Mouse (Mus musculus) ES-Bruce4 (cell line): Measurements from ENCODE around the gene Sqor. TPM values are rescaled to one million over a fixed set of nuclear protein-coding genes. Genes with fewer than 3 reads are reported as not detected.

ENCODE experiments used
- H3K27ac ChIP-seq: 2 replicates; pipeline ENCODE4 v1.5.1; 2012; ENCODE audit warnings: low read length, inconsistent platforms; ENCODE audit not compliant: insufficient read depth
- H3K27me3 ChIP-seq: 2 replicates; pipeline ENCODE4 v1.6.1; 2012; ENCODE audit warnings: mild to moderate bottlenecking, low read length, inconsistent platforms; ENCODE audit not compliant: control insufficient read depth, poor library complexity, insufficient read depth, severe bottlenecking
- H3K36me3 ChIP-seq: 2 replicates; pipeline ENCODE4 v1.6.1; 2012; ENCODE audit warnings: inconsistent platforms, mild to moderate bottlenecking, low read length, moderate library complexity; ENCODE audit not compliant: control insufficient read depth, poor library complexity, insufficient read depth, severe bottlenecking
- H3K4me1 ChIP-seq: one replicate; pipeline ENCODE4 v1.8.1; 2011; ENCODE audit warnings: low read length; ENCODE audit not compliant: control insufficient read depth, insufficient read depth
- H3K4me3 ChIP-seq: 2 replicates; pipeline ENCODE4 v1.5.1; 2011; ENCODE audit warnings: low read depth, mild to moderate bottlenecking, low read length
- H3K9ac ChIP-seq: 2 replicates; pipeline ENCODE4 v1.6.1; 2012; ENCODE audit warnings: low read depth, mild to moderate bottlenecking, inconsistent platforms; ENCODE audit not compliant: poor library complexity, severe bottlenecking
- H3K9me3 ChIP-seq: replicated peaks from 2 replicates; pipeline ENCODE4 v1.6.1; 2012; ENCODE audit warnings: mild to moderate bottlenecking, low read length, inconsistent platforms; ENCODE audit not compliant: control insufficient read depth, poor library complexity, insufficient read depth, severe bottlenecking
- CTCF ChIP-seq: IDR thresholded peaks from one replicate; pipeline ENCODE4 v1.8.1; 2011; ENCODE audit warnings: low read depth, low read length
- EP300 ChIP-seq: IDR thresholded peaks from 2 replicates; pipeline ENCODE4 v1.6.1; 2011; ENCODE audit warnings: low read depth, low read length; ENCODE audit not compliant: insufficient read depth
- POLR2A ChIP-seq: IDR thresholded peaks from one replicate; pipeline ENCODE4 v1.8.1; 2011; ENCODE audit warnings: low read length; ENCODE audit not compliant: insufficient read depth
- polyA plus RNA-seq: library from polyadenylated mRNA; stranded (reverse); fragments of >200 nt; gene quantifications from 2 replicates; pipeline ENCODE4 v1.2.4, GENCODE M21; 2011; ENCODE audit warnings: low read depth; ENCODE audit not compliant: missing spikeins, insufficient read depth, insufficient read length

Sqor gene
- polyA plus RNA-seq = 0.97 and 2.6 TPM in 2 replicates

GRCm38 (mm10) chr2:122765071-122765793 is at the start of gene Sqor:
Gene Sqor (plus strand): TSS chr2:122765237.
- Histone ChIP-seq H3K4me3 (peak within 1 kb of the TSS; percentile 44), H3K9me3 (no peaks in the 10 kb centered on the region), H3K27me3 (no peaks in the 10 kb centered on the region), H3K4me1 (no peaks in the 10 kb centered on the region), H3K36me3 (no peaks in the 10 kb centered on the region), H3K27ac (no peak within 1 kb of the TSS), H3K9ac (no peak within 1 kb of the TSS)
- TF ChIP-seq CTCF = no peak
- TF ChIP-seq POLR2A = no peak
- no peak for TF ChIP-seq EP300

GRCm38 (mm10) chr2:122716301-122716842 is 48.7 kb upstream of the Sqor start:
- Histone ChIP-seq H3K4me1 (no peaks in the 10 kb centered on the region), H3K27me3 (no peaks in the 10 kb centered on the region), H3K9ac (no peak overlapping the region), H3K36me3 (no peaks in the 10 kb centered on the region), H3K9me3 (no peaks in the 10 kb centered on the region), H3K4me3 (no peak overlapping the region), H3K27ac (no peak overlapping the region)
- no peak for TF ChIP-seq EP300
- TF ChIP-seq POLR2A = no peak
- TF ChIP-seq CTCF = no peak

- H3K27me3 ChIP-seq = no peaks in the 10 kb centered on the region
- no peaks in the 10 kb centered on the region for H3K4me1 ChIP-seq
- H3K9ac ChIP-seq = no peak overlapping the region
- no peaks in the 10 kb centered on the region for H3K9me3 ChIP-seq
- TF ChIP-seq POLR2A = no peak
- TF ChIP-seq CTCF = no peak
- no peak for TF ChIP-seq EP300
- no peak overlapping the region for H3K4me3 ChIP-seq
- H3K27ac ChIP-seq = no peak overlapping the region
- H3K36me3 ChIP-seq = no peaks in the 10 kb centered on the region
These were observed 45.8 kb upstream of the Sqor start for GRCm38 (mm10) chr2:122719232-122719631.

- TF ChIP-seq CTCF (no peak), POLR2A (no peak)
- Histone ChIP-seq H3K27me3 (no peaks in the 10 kb centered on the region), H3K9ac (no peak overlapping the region), H3K9me3 (no peaks in the 10 kb centered on the region), H3K4me1 (no peaks in the 10 kb centered on the region), H3K36me3 (no peaks in the 10 kb centered on the region), H3K4me3 (no peak overlapping the region), H3K27ac (no peak overlapping the region)
These were observed 44.5 kb upstream of the Sqor start for GRCm38 (mm10) chr2:122720564-122720963.

- Histone ChIP-seq H3K4me3 (no peak overlapping the region), H3K27me3 (no peaks in the 10 kb centered on the region), H3K27ac (no peak overlapping the region), H3K4me1 (no peaks in the 10 kb centered on the region), H3K36me3 (no peaks in the 10 kb centered on the region), H3K9me3 (no peaks in the 10 kb centered on the region), H3K9ac (no peak overlapping the region)
- TF ChIP-seq CTCF (peak; percentile 81), EP300 (no peak)
These were observed 39.4 kb upstream of the Sqor start for GRCm38 (mm10) chr2:122725604-122726003.

- Histone ChIP-seq H3K9me3 (no peaks in the 10 kb centered on the region), H3K27ac (no peak overlapping the region), H3K4me3 (no peak overlapping the region), H3K4me1 (no peaks in the 10 kb centered on the region), H3K36me3 (no peaks in the 10 kb centered on the region), H3K9ac (no peak overlapping the region), H3K27me3 (no peaks in the 10 kb centered on the region)
- TF ChIP-seq POLR2A (no peak), EP300 (no peak), CTCF (no peak)
These were observed 33.6 kb upstream of the Sqor start for GRCm38 (mm10) chr2:122731456-122731855.
